Mouse (Mus musculus) c-Kit-positive CD71-positive TER-119-positive erythroid progenitor cells, embryonic 14.5 days (primary cell): ENCODE measurements around the gene Ak2.

ENCODE experiments used
- DNase-seq: peaks from one replicate; pipeline ENCODE4 v3.0.0-alpha.2; 2013; ENCODE audit warnings: low spot score

The Ak2 gene

DNA sequence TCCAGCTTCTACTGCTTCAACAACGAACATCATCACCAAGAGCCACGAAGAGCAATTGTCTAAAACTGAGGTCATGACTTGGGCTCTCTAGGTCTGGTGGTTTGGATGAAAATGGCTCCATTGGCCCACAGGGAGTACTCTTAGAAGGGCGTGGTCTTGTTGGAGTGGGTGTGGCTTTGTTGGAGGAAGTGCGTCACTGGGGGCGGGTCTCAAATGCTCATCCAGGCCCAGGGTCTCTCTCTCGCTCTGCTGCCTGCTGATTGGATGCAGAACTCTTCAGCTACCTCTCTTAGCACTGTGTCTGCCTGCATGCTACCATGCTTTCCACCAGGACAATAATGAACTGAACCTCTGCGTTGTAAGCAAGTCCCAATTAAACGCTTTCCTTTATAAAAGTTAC, 17.1 kb upstream of the Ak2 start:
- no peak for DNase-seq

GRCm38 (mm10) chr4:128976577-128976976, 15.2 kb upstream of the Ak2 start:
- DNase-seq, result no peak

- no peak for DNase-seq
These were observed 14.5 kb upstream of the Ak2 start for GRCm38 (mm10) chr4:128977217-128977616.

DNA sequence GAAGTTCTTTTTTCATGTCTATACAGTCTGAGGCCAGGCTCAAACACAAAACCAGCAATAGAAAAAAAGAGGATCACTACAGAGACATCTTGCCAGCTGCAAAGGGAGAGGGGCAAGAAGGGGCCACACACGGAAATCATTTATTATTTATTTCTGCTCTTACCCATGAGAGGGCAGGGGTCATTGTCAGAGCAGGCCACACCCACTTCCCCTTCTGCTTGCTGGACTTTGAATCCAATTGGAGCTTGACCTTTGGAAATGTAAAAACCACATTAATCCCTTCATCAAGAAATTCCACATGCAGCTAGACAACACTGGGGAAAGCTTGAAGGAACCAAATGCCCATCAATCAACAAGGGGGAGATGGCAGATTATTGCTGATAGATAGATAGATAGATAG, 13.1 kb upstream of the Ak2 start:
- no peak for DNase-seq

DNA sequence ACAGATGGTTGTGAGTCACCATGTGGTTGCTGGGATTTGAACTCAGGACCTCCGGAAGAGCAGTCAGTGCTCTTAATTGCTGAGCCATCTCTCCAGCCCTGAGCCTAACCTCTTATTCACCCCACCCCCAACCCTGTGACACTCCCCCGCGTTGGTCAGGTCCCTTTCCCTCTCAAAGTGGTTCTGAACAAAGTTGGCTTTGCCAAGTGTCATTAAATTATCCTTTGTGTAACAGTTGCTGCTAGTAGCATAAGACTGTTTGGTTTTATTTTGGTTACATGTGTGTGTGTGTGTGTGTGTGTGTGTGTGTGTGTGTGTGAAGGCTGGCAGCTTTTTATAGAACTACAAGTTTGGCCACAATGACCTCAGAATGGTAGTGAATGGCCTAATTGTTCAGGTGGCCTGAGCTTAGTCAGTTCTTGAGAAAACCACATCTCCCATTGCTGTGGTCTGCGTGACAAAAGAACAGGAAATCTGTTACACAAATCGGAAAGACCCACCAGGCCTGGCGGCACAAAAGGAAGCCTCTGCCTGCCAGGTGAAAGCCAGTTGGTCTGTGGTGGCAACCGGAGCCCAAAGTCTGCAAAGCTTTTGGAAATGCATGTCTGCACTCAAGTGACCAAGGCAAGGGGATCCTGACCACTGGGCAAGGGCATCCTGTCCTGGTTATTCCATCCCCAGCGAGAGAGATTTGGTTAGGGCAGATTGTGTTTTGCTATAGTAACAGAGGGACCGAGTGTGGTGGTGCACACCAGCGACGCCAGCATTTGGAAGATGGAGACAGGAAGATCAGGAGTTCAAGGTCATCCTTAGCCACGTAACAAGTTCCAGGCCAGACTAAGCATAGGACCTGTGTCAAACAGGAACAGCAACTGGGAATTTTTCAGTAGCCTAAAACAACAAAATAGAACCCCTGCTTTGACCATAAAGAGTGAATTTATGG, 10.6 kb upstream of the Ak2 start:
- DNase-seq, result no peak

DNA sequence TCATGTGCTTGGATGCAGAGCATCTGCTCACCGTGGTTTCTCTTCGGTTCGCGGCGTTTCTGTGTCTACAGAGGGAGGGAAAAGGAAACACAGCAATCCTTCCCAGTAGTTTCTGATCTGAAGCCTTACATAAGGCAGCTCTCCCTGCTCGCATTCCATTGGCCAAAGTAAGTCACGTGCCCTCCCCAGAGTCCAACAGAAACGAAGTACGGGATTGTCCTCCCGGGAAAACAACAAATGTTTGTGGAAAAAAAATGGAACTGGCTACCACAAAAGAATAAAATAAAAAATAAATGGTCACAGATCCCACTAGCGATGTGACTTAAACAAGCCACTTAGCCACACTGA, 10.0 kb upstream of the Ak2 start:
- no peak for DNase-seq

- no peak for DNase-seq
These were observed 8.6 kb upstream of the Ak2 start for GRCm38 (mm10) chr4:128983151-128983550.

GRCm38 (mm10) chr4:128983656-128984055, 8.1 kb upstream of the Ak2 start:
- DNase-seq, result no peak

DNA sequence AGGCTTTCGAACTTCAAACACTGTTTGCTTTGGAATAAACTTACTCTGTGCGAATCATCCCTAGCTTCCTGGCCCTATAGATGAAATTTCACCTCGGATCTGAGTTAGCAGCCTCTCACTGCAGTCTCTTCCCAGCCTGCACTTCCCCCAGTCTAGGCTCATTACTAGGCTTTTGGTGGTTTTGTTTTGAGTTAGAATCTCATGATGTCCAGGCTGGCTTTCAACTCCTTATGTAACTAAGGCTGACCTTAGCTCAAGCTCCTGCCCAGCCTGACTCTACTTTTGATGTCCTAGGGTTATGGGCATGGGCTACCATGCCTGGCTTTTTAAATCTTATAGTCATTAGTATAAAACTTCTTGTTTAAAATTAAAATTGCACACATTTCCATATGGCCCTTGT, 7.2 kb upstream of the Ak2 start:
- no peak for DNase-seq

DNA sequence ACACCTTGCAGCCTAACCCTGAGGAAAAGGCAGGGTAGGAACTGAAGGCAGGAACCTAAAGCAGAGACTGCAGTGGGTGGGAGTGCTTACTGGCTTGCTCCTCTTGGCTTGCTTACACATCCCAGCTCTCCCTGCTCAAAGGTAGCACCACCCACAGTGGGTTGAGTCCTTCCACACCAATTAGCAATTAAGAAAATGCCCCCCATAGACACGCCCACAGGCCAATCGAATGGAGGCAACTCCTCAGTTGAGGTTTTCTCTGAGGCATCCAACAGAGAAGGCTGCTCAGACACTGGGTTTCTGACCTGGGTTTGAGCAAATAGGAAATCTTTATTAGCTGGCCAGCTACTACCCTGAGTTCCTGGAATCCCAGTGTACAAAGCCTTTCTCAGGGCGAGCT, 2.8 kb upstream of the Ak2 start:
- DNase-seq, result no peak

DNA sequence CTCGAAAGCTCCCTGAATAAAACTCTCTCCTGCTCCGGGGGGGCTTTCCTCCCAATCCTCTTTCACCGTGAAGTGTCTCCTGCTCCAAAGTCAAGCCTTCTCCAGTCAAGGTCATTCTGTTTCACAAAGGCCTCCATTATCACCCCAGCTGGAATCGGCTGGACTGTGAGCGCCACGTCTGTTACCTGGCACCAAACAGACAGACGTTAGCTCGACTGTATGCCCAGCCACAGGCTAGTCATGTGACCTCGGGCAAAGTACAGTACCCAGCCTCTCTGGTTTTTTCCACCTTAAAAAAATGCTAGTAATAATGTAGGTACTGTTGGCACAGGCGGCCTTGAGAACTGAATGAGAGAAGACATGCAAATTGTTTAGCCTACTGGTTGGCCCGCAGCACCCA, 2.1 kb upstream of the Ak2 start:
- DNase-seq, result no peak

- DNase-seq, result no peak
These were observed 418 bp downstream of the Ak2 start for GRCm38 (mm10) chr4:128992176-128992575.

- DNase-seq, result peak; percentile 99
These were observed 1.4 kb downstream of the Ak2 start for GRCm38 (mm10) chr4:128993025-128993662.

- no peak for DNase-seq
These were observed 1.9 kb downstream of the Ak2 start for GRCm38 (mm10) chr4:128993675-128994074.

- DNase-seq, result no peak
These were observed 3.5 kb downstream of the Ak2 start for GRCm38 (mm10) chr4:128995238-128995637.

DNA sequence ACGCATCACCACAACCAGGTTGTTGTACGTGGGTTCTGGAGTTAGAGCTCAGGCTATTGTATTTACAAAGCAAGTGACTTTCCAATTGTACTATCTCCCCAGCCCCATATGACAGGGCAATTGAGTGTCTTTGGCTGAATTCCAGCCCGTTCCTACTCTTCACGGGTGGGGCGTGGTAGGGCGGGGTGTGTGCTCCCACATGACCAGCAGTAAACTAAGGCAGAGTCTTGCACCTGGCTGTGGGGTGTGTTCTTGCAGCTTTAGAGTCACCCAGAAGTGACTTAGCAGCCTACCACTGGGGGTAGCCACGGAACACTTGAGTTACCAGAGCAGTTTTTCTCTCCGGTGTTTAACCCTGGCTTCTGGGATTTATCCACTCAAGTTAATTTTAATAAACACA, 5.5 kb downstream of the Ak2 start:
- peak; percentile 57 for DNase-seq

- DNase-seq, result no peak
These were observed 6.6 kb downstream of the Ak2 start for GRCm38 (mm10) chr4:128998401-128998800.

- no peak for DNase-seq
These were observed 9.0 kb downstream of the Ak2 start for GRCm38 (mm10) chr4:129000786-129001185.

- no peak for DNase-seq
These were observed 12.0 kb downstream of the Ak2 start for GRCm38 (mm10) chr4:129003720-129004119.

- no peak for DNase-seq
These were observed 16.3 kb downstream of the Ak2 start for GRCm38 (mm10) chr4:129008006-129008519.

DNA sequence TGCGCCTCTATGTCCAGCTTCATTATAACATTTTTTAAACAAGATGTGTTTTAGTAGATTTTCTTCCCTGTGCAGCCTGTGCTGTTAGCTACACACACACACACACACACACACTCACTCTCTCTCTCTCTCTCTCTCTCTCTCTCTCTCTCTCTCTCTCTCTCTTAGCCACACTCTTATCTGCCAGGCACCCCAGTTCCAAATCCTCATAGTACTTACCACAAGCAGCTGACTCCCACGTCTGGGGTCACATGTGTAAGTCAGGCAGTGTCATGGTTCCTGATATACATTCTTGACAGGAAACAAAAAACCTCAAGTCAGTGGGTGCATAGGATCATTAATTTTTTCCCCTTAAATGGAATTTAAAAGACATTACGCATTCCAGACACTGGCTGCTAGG, 16.9 kb downstream of the Ak2 start:
- DNase-seq, result no peak

DNA sequence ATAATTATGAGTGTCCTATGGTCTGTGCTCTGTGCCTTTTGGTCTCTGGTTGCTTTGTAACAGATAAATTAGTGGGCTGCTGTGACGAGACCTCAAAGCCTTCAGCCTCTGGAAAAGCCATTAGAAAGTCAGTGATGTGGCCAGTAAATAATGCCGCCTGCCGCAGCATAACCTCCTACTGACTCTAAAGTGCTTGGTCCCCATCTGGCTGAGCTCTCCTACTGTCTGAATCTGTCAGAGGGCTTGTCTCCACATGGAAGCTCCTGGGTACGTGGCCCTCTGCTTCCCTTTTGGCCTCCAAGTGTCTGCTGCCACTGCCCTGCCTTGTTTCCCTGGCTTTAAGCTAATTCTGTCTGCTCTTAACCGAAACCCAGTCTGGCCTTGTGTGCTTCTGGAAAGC, 17.8 kb downstream of the Ak2 start:
- DNase-seq, result no peak

DNA sequence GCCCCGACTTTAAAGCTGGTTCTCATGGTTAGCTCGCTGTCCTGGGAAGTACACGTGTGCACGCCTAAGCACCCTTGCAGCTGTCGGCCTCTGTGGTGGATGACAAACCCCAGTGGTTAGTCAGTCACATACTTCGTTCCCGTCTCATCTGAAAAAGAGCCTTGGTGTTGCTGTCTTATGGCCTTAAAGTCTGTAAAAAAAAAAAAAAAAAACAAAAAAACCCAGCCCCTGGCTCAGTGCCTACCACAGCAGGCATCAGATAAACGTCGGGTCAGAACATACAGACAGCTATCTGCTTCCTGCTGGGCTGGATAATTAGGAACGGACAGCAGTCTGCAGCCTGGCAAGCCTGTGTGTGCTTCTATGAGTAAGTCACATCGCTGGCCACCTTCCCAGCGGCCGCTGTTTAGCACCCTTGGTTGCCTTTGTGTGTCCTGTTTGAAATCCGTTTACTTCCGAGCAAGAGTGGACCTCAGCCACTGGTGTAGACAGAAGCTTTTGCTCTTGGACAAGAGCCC, 19.9 kb downstream of the Ak2 start:
- DNase-seq, result no peak
